Mouse (Mus musculus) liver, embryonic 15.5 days (tissue): ENCODE data around the gene Hist1h3d. TPM values are rescaled to one million over a fixed set of nuclear protein-coding genes. Genes with fewer than 3 reads are reported as not detected.
"Not testable (repeated sequence)": the region's sequence is repeated elsewhere in the genome, so short reads cannot be mapped to it uniquely, and the experiment has no call there.

Experiments
- ATAC-seq: fragments of 200-750 bp; cut with Nextera tagmentation; 2 replicates; pipeline ENCODE4 v1.8.0; 2017; ENCODE audit warnings: moderate number of reproducible peaks, mild to moderate bottlenecking, moderate library complexity; ENCODE audit not compliant: insufficient read depth
- H3K27ac ChIP-seq: fragments of 300-500 bp; sonication (generic); replicated peaks from 2 replicates; pipeline ENCODE4 v1.5.1; 2015; ENCODE audit warnings: mild to moderate bottlenecking, inconsistent platforms
- H3K27me3 ChIP-seq: fragments of 300-500 bp; sonication (generic); 2 replicates; pipeline ENCODE4 v1.6.1; 2015; ENCODE audit warnings: mild to moderate bottlenecking, inconsistent platforms
- H3K36me3 ChIP-seq: fragments of 300-500 bp; sonication (generic); replicated peaks from 2 replicates; pipeline ENCODE4 v1.6.1; 2015; ENCODE audit warnings: moderate library complexity, mild to moderate bottlenecking, inconsistent platforms
- H3K4me1 ChIP-seq: fragments of 300-500 bp; sonication (generic); replicated peaks from 2 replicates; pipeline ENCODE4 v1.6.1; 2015; ENCODE audit warnings: inconsistent platforms
- H3K4me2 ChIP-seq: fragments of 300-500 bp; sonication (generic); 2 replicates; pipeline ENCODE4 v1.6.1; 2015; ENCODE audit warnings: moderate library complexity, mild to moderate bottlenecking, inconsistent platforms
- H3K4me3 ChIP-seq: fragments of 300-500 bp; sonication (generic); replicated peaks from 2 replicates; pipeline ENCODE4 v1.5.1; 2015; ENCODE audit warnings: mild to moderate bottlenecking, inconsistent platforms
- H3K9ac ChIP-seq: fragments of 300-500 bp; sonication (generic); 2 replicates; pipeline ENCODE4 v1.6.1; 2015; ENCODE audit warnings: moderate library complexity, mild to moderate bottlenecking, inconsistent platforms
- H3K9me3 ChIP-seq: fragments of 300-500 bp; sonication (generic); replicated peaks from 2 replicates; pipeline ENCODE4 v1.6.1; 2016; ENCODE audit warnings: inconsistent platforms
- WGBS: fragments of 180-500 bp; shearing (Covaris S2); methylation state at CpG from one replicate; pipeline ENCODE4 v1.1.7; 2015; ENCODE audit warnings: mixed read lengths; ENCODE audit not compliant: insufficient replicate concordance; 5-methylcytosine and 5-hydroxymethylcytosine counted together
- polyA plus RNA-seq: library from polyadenylated mRNA; unstranded; fragments of >200 nt; fragmentation: Nextera tagmentation; extraction: Ambion mirVana; gene quantifications from 2 replicates; pipeline ENCODE4 v1.2.1, GENCODE M21; 2015

Gene Hist1h3d
- polyA plus RNA-seq, 1 experiment from 2014 or later, result 6.0 TPM

DNA sequence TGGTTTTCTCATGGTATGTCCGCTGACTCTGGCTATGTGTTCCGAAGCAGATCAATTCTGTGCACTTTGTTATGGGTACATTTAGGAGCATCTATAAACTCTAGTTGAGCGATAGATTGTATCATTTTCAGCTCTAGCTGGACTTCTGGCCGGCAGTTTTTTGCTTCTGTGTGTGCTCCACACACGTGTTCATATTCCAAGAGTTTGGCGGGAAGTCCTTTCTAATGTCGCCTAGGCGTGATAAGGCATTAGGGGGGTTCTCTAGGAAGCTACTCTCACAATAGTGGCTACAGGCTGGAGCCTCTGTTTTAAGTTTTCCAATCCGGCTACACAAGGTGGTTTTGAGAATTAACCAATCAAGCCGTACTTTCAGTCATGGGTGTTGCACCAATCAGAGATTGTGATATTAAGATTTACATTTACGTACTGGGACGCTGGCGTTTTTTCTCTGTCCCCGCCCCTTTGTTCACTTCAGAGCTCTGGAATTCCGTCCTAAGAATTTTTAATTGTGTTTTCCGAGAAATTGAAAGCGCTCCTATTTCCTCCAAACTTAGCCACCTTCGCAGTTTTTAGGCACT, 19.6 kb upstream of the Hist1h3d start:
- no peaks in the 10 kb centered on the region for H3K36me3 ChIP-seq
- no peaks in the 10 kb centered on the region for H3K27me3 ChIP-seq
- peak; percentile 41 for ATAC-seq
- H3K4me1 ChIP-seq, result peaks cover 46% of the 10 kb centered on the region
- H3K9ac ChIP-seq, result peak overlapping the region; percentile 72
- no peaks in the 10 kb centered on the region for H3K9me3 ChIP-seq
- peak overlapping the region; percentile 71 for H3K4me2 ChIP-seq
- under 1% methylated on average over 18 of the region's 18 CpGs for WGBS
- peak overlapping the region; percentile 61 for H3K4me3 ChIP-seq
- peak overlapping the region; percentile 97 for H3K27ac ChIP-seq

GRCm38 (mm10) chr13:23556906-23557305, 18.7 kb upstream of the Hist1h3d start:
- ATAC-seq, result no peak
- 57% methylated on average over 3 of the region's 3 CpGs for WGBS
- no peaks in the 10 kb centered on the region for H3K9me3 ChIP-seq
- H3K27ac ChIP-seq, result peak overlapping the region; percentile 97
- H3K9ac ChIP-seq, result peak overlapping the region; percentile 53; the same call in 1 of the 2 replicates
- H3K36me3 ChIP-seq, result no peaks in the 10 kb centered on the region
- H3K4me2 ChIP-seq, result peak overlapping the region; percentile 71
- H3K4me1 ChIP-seq, result peaks cover 41% of the 10 kb centered on the region
- H3K4me3 ChIP-seq, result peak overlapping the region; percentile 61
- H3K27me3 ChIP-seq, result no peaks in the 10 kb centered on the region

DNA sequence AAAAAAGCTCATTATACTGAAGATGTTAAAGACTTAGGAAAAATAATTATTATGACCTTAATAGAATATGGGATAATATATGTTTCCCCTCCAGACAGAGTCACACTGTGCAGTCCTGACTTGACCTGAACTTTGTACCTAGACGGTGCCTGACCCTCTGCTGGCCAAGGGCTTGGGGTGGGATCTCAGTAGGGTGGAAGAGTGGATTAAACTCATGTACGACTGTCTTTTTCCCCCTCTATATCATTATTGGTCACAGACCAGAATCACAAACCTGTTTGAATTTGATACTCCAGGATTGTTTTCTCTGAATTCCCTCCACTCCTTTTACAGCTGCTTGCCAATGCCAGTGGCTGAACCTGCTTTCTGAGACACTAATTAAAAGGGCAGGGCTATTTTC, 14.9 kb upstream of the Hist1h3d start:
- Histone ChIP-seq H3K4me2 (peak overlapping the region; percentile 61), H3K27ac (peak overlapping the region; percentile 80), H3K9ac (peak overlapping the region; percentile 56), H3K4me1 (peaks cover 45% of the 10 kb centered on the region), H3K4me3 (peak overlapping the region; percentile 43)
- WGBS, result 23% methylated on average over 2 of the region's 2 CpGs
- not testable (repeated sequence) for ATAC-seq, H3K9me3 ChIP-seq, H3K27me3 ChIP-seq, H3K36me3 ChIP-seq

DNA sequence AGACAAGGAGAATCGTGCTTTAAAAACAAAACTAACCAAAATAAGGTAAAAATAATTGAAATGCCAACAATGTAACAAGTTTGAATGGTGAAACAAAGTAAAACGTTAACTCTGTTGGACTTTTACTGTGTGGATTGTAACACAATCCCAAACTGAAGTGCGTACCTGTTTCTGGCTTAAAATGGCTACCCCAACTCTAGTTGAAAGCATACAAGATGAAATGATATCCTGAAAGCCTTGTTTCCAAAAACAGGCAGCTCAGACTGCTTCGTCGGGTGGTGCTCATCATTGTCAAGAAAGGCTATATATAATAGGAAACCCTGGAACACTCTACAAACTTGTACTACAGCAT, 14.1 kb upstream of the Hist1h3d start:
- Histone ChIP-seq H3K27ac (peak overlapping the region; percentile 98), H3K4me2 (peak overlapping the region; percentile 82), H3K9ac (peak overlapping the region; percentile 58; the same call in 1 of the 2 replicates), H3K4me3 (peak overlapping the region; percentile 54), H3K4me1 (peaks cover 44% of the 10 kb centered on the region)
- not testable (repeated sequence) for ATAC-seq, H3K27me3 ChIP-seq, H3K9me3 ChIP-seq, H3K36me3 ChIP-seq
- 0% methylated on average over 2 of the region's 5 CpGs for WGBS

DNA sequence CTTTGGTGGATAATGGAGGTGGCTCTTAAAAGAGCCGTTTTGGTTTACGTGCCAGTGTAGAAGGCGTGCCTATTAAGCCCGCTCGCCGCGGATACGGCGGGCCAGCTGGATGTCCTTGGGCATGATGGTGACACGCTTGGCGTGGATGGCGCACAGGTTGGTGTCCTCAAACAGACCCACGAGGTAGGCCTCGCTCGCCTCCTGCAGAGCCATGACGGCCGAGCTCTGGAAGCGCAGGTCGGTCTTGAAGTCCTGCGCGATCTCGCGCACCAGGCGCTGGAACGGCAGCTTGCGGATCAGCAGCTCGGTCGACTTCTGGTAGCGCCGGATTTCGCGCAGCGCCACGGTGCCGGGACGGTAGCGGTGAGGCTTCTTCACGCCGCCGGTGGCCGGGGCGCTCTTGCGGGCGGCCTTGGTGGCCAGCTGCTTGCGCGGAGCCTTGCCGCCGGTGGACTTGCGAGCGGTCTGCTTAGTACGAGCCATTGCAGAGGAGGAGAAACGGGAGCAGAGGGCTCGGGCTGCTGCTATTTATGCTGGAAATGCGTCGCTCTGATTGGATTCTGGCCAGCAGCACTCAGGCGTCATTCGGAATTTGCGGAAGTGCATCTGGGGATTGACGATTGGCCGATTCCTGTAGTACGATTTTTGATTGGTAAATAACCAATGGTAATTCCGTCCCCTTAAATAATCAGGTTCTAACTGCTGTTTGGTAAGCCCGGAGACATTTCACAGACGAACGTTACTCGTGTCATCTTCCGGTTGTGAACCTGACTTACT, 13.5 kb upstream of the Hist1h3d start, which contains the start of gene Hist1h3e:
Gene Hist1h3e (minus strand): TSS at position 487 of the 777 bp plus-strand sequence.
- peak within 1 kb of the TSS; percentile 61 for H3K9ac ChIP-seq
- not testable (repeated sequence) for H3K36me3 ChIP-seq, H3K9me3 ChIP-seq, H3K27me3 ChIP-seq
- peak within 1 kb of the TSS; percentile 98 for H3K27ac ChIP-seq
- peak within 1 kb of the TSS; percentile 54 for H3K4me3 ChIP-seq
- WGBS, result under 1% methylated on average over 52 of the region's 67 CpGs
- peak; percentile 93 for ATAC-seq
- H3K4me2 ChIP-seq, result peak within 1 kb of the TSS; percentile 82
- peaks cover 40% of the 10 kb centered on the region for H3K4me1 ChIP-seq

GRCm38 (mm10) chr13:23562699-23563462, 12.7 kb upstream of the Hist1h3d start:
- H3K9me3 ChIP-seq, result no peaks in the 10 kb centered on the region
- ATAC-seq, result no peak; the same call in 1 of the 2 replicates
- WGBS, result 1% methylated on average over 18 of the region's 18 CpGs
- H3K9ac ChIP-seq, result peak overlapping the region; percentile 61
- peak overlapping the region; percentile 98 for H3K27ac ChIP-seq
- H3K4me3 ChIP-seq, result peak overlapping the region; percentile 54
- H3K27me3 ChIP-seq, result no peaks in the 10 kb centered on the region
- peak overlapping the region; percentile 82 for H3K4me2 ChIP-seq
- H3K36me3 ChIP-seq, result no peaks in the 10 kb centered on the region
- peaks cover 43% of the 10 kb centered on the region for H3K4me1 ChIP-seq

DNA sequence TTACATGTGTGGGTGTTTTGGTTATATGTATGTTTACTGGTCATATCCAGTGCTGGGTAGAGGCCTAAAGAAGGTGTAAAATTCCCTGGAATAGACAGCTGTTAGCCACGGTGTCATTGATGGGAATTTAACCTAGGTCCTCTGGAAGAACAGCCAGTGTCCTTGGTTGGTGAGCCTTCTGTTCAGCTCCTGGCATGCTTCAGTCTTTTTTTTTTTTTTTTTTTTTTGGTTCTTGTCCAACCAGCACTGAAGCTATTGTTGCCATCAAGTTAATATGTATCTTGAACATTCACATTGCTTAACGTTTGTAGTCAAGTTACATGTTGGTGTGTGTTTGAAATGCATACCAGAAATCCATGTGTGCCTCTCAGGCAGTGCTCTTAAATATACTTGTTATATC, 11.1 kb upstream of the Hist1h3d start:
- 90% methylated on average over 2 of the region's 2 CpGs for WGBS
- H3K9me3 ChIP-seq, result no peaks in the 10 kb centered on the region
- no peak for ATAC-seq
- no peak overlapping the region for H3K4me3 ChIP-seq
- H3K9ac ChIP-seq, result no peak overlapping the region
- no peaks in the 10 kb centered on the region for H3K27me3 ChIP-seq
- peaks cover 44% of the 10 kb centered on the region for H3K4me1 ChIP-seq
- H3K27ac ChIP-seq, result peak overlapping the region; percentile 98
- H3K36me3 ChIP-seq, result no peaks in the 10 kb centered on the region
- no peak overlapping the region for H3K4me2 ChIP-seq

DNA sequence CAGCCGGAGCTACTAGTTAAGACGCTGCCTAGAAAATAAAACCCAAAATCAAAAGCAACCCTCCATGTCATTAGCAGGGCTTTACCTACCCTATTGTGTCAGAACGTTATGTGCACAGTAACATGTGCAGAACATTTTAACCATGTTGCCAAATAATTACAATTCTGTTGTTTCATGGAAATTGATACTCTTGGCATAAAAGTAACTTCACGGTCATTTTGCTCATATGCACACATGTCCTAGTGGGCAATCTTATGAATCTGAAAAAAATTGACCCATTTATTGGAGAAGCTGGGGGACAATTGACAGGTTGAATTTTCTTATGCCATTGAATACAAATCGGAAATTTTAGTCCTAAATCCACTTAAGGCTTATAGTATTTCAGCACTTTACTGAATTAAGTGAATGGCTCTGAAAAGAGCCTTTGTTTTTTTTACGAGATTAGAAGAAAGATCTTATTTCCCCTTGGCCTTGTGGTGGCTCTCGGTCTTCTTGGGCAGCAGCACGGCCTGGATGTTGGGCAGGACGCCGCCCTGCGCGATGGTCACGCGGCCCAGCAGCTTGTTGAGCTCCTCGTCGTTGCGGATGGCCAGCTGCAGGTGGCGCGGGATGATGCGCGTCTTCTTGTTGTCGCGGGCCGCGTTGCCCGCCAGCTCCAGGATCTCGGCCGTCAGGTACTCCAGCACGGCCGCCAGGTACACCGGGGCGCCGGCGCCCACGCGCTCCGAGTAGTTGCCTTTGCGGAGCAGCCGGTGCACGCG, 5.1 kb upstream of the Hist1h3d start:
- under 1% methylated on average over 28 of the region's 41 CpGs for WGBS
- H3K36me3 ChIP-seq, H3K27me3 ChIP-seq, ATAC-seq, H3K9me3 ChIP-seq: not testable (repeated sequence)
- Histone ChIP-seq H3K4me3 (peak overlapping the region; percentile 49), H3K27ac (peak overlapping the region; percentile 98), H3K9ac (peak overlapping the region; percentile 66), H3K4me2 (peak overlapping the region; percentile 81), H3K4me1 (peaks cover 25% of the 10 kb centered on the region)

DNA sequence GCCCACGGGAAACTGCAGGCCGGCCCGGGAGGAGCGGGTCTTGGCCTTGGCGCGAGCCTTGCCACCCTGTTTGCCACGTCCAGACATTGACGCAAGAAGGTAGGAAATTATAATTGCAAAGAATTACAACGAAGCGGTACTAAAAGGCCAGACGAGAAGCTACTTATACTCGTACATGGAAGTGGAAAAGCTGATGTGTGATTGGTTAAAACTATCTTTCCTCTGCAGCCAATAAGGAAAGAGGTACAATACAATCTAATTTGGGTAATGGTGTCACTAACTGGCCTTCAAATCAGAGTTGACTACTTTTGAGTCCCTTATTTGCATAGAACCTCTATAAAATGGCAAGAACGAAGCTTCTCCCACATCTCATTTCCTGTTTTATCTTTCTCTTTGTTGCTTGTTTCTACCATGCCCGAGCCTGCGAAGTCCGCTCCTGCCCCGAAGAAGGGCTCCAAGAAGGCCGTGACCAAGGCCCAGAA, 4.5 kb upstream of the Hist1h3d start, which contains the start of the genes Hist1h2ae and Hist1h2bg:
Gene Hist1h2ae (minus strand): TSS at position 199 of the 482 bp plus-strand sequence.
Gene Hist1h2bg (plus strand): TSS at position 375 of the 482 bp plus-strand sequence.
- WGBS, result 0% methylated on average over 18 of the region's 18 CpGs
- H3K9ac ChIP-seq, result peak within 1 kb of the TSS; percentile 88
- H3K4me1 ChIP-seq, result peaks cover 23% of the 10 kb centered on the region
- peak; percentile 76 for ATAC-seq
- peak within 1 kb of the TSS; percentile 63 for H3K4me3 ChIP-seq
- peak within 1 kb of the TSS; percentile 98 for H3K27ac ChIP-seq
- peak within 1 kb of the TSS; percentile 81 for H3K4me2 ChIP-seq
- H3K36me3 ChIP-seq, result no peaks in the 10 kb centered on the region
- H3K27me3 ChIP-seq, result no peaks in the 10 kb centered on the region
- H3K9me3 ChIP-seq, result no peaks in the 10 kb centered on the region

GRCm38 (mm10) chr13:23571504-23572217, 3.9 kb upstream of the Hist1h3d start:
- 0% methylated on average over 18 of the region's 34 CpGs for WGBS
- Histone ChIP-seq H3K4me2 (peak overlapping the region; percentile 81), H3K4me3 (peak overlapping the region; percentile 63), H3K9ac (peak overlapping the region; percentile 88), H3K4me1 (peaks cover 29% of the 10 kb centered on the region), H3K27ac (peak overlapping the region; percentile 98)
- peak; percentile 2 for ATAC-seq
- H3K27me3 ChIP-seq, H3K9me3 ChIP-seq, H3K36me3 ChIP-seq: not testable (repeated sequence)
